Mouse (Mus musculus) cerebellum, postnatal 25 days (tissue): ENCODE data around the gene Eef2k.

ENCODE experiments used
- DNase-seq, 2 experiments: peaks; one replicate each; pipeline ENCODE4 v3.0.0; 2021; ENCODE audit warnings: mixed read lengths in 2 of 2

The Eef2k gene

GRCm38 (mm10) chr7:120848831-120849512 lies 6.3 kb downstream of the Eef2k start:
- peak in 1 of 2 experiments; percentile 40 for DNase-seq

GRCm38 (mm10) chr7:120850165-120850564 lies 7.5 kb downstream of the Eef2k start:
- DNase-seq = no peak

GRCm38 (mm10) chr7:120859854-120860253 lies 17.2 kb downstream of the Eef2k start:
- no peak for DNase-seq

GRCm38 (mm10) chr7:120860799-120861487 lies 18.3 kb downstream of the Eef2k start:
- DNase-seq = no peak

- DNase-seq = no peak
Measured at GRCm38 (mm10) chr7:120861488-120862047, 18.9 kb downstream of the Eef2k start.

- no peak for DNase-seq
Measured at GRCm38 (mm10) chr7:120862196-120862595, 19.6 kb downstream of the Eef2k start.

- DNase-seq = no peak
Measured at GRCm38 (mm10) chr7:120862626-120863025, 20.0 kb downstream of the Eef2k start.

- DNase-seq = no peak
Measured at GRCm38 (mm10) chr7:120863476-120863875, 20.8 kb downstream of the Eef2k start.

GRCm38 (mm10) chr7:120865100-120865499 lies 22.5 kb downstream of the Eef2k start:
- peak in 1 of 2 experiments; percentile 57 for DNase-seq

- DNase-seq = no peak
Measured at GRCm38 (mm10) chr7:120865832-120866231, 23.2 kb downstream of the Eef2k start.

- DNase-seq = no peak
Measured at GRCm38 (mm10) chr7:120866684-120867083, 24.1 kb downstream of the Eef2k start.

- DNase-seq = no peak
Measured at GRCm38 (mm10) chr7:120867720-120868119, 25.1 kb downstream of the Eef2k start.

GRCm38 (mm10) chr7:120869883-120870282 lies 27.3 kb downstream of the Eef2k start:
- no peak for DNase-seq

- DNase-seq = peak; percentile 30 to 53
Measured at GRCm38 (mm10) chr7:120870431-120871008, 27.9 kb downstream of the Eef2k start.

- no peak for DNase-seq
Measured at GRCm38 (mm10) chr7:120873083-120873482, 30.5 kb downstream of the Eef2k start.

- DNase-seq = no peak
Measured at GRCm38 (mm10) chr7:120874021-120874420, 31.4 kb downstream of the Eef2k start.

- no peak for DNase-seq
Measured at GRCm38 (mm10) chr7:120874764-120875539, 32.3 kb downstream of the Eef2k start.

GRCm38 (mm10) chr7:120875540-120876388 lies 33.1 kb downstream of the Eef2k start:
- no peak for DNase-seq

GRCm38 (mm10) chr7:120878271-120878670 lies 35.6 kb downstream of the Eef2k start:
- peak; percentile 46 to 52 for DNase-seq

GRCm38 (mm10) chr7:120879972-120880371 lies 37.3 kb downstream of the Eef2k start:
- DNase-seq = no peak

GRCm38 (mm10) chr7:120880770-120881169 lies 38.1 kb downstream of the Eef2k start:
- no peak for DNase-seq

GRCm38 (mm10) chr7:120881451-120881850 lies 38.8 kb downstream of the Eef2k start:
- DNase-seq = no peak
